Mouse (Mus musculus) intestine, embryonic 14.5 days (tissue): ENCODE data around the gene Gm28047. TPM values are rescaled to one million over a fixed set of nuclear protein-coding genes. Genes with fewer than 3 reads are reported as not detected.

Source experiments
- ATAC-seq: fragments of 200-750 bp; cut with Nextera tagmentation; replicated peaks from 2 replicates; pipeline ENCODE4 v1.8.0; 2017; ENCODE audit warnings: low read depth, moderate number of reproducible peaks, moderate TSS enrichment, moderate library complexity; ENCODE audit not compliant: low FRiP score, low TSS enrichment
- DNase-seq: peaks from one replicate; pipeline ENCODE4 v3.0.0-alpha.2; 2018; ENCODE audit warnings: low spot score
- H3K27ac ChIP-seq: fragments of 300-500 bp; sonication (generic); 2 replicates; pipeline ENCODE4 v1.5.1; 2014; ENCODE audit warnings: low read depth, mild to moderate bottlenecking, control low read depth
- H3K27me3 ChIP-seq: fragments of 300-500 bp; sonication (generic); replicated peaks from 2 replicates; pipeline ENCODE4 v1.6.1; 2014; ENCODE audit warnings: low read length, control low read depth; ENCODE audit not compliant: control insufficient read depth, insufficient read depth
- H3K36me3 ChIP-seq: fragments of 300-500 bp; sonication (generic); 2 replicates; pipeline ENCODE4 v1.6.1; 2014; ENCODE audit warnings: low read length, control low read depth; ENCODE audit not compliant: control insufficient read depth, insufficient read depth
- H3K4me1 ChIP-seq: fragments of 300-500 bp; sonication (generic); replicated peaks from 2 replicates; pipeline ENCODE4 v1.6.1; 2014; ENCODE audit warnings: low read length, control low read depth, mixed read lengths; ENCODE audit not compliant: control insufficient read depth, insufficient read depth
- H3K4me2 ChIP-seq: fragments of 300-500 bp; sonication (generic); 2 replicates; pipeline ENCODE4 v1.6.1; 2014; ENCODE audit warnings: low read length
- H3K4me3 ChIP-seq: fragments of 300-500 bp; sonication (generic); 2 replicates; pipeline ENCODE4 v1.5.1; 2014; ENCODE audit warnings: low read depth, low read length, control low read depth, mixed read lengths
- H3K9ac ChIP-seq: fragments of 300-500 bp; sonication (generic); 2 replicates; pipeline ENCODE4 v1.6.1; 2014; ENCODE audit warnings: mild to moderate bottlenecking, low read length
- H3K9me3 ChIP-seq: fragments of 300-500 bp; sonication (generic); 2 replicates; pipeline ENCODE4 v1.6.1; 2016; ENCODE audit warnings: low read length, control low read depth; ENCODE audit not compliant: control insufficient read depth
- WGBS: fragments of 180-500 bp; shearing (Covaris S2); extraction: QIAGEN DNeasy Blood & Tissue Kit; methylation state at CpG from one replicate; pipeline ENCODE4 v1.1.7; 2014; 5-methylcytosine and 5-hydroxymethylcytosine counted together
- microRNA counts: library from miRNA; unstranded; fragments of <30 nt; microRNA quantifications from one replicate; lab custom pipeline; 2016
- microRNA-seq: library from miRNA; unstranded; fragments of <30 nt; microRNA quantifications from one replicate; pipeline ENCODE4, GENCODE M21; 2016
- polyA plus RNA-seq: library from polyadenylated mRNA; unstranded; fragments of >200 nt; fragmentation: Nextera tagmentation; extraction: Ambion mirVana; gene quantifications from 2 replicates; pipeline ENCODE4 v1.2.1, GENCODE M21; 2014

The Gm28047 gene
- polyA plus RNA-seq, 1 experiment from 2014 or later = not detected

DNA sequence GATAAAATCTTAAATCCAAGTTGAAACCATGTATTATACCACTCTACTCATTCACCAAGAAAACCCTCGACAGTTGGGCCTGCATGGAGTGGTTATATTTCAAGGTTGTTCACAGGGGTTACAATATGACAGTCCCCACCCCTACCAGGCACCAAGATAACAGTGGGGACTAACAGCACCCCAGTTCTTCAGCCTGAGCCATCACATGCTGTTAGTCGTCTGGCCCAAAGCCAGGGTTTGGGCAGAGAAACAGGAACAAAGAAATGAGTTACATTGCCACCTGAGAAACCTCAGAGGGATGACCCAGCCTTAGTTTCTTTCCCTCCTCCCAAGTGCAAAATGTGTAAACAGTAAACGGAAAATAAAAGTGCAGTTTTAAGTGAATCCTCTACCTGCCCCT lies 125.5 kb downstream of the Gm28047 start:
- no peak for DNase-seq
- H3K4me1 ChIP-seq = no peaks in the 10 kb centered on the region
- no peaks in the 10 kb centered on the region for H3K9me3 ChIP-seq
- no peaks in the 10 kb centered on the region for H3K27me3 ChIP-seq
- ATAC-seq = no peak
- peaks cover 99% of the 10 kb centered on the region for H3K36me3 ChIP-seq
- no peak overlapping the region for H3K9ac ChIP-seq
- H3K27ac ChIP-seq = no peak overlapping the region
- WGBS = 64% methylated on average over 3 of the region's 3 CpGs
- no peak overlapping the region for H3K4me3 ChIP-seq
- H3K4me2 ChIP-seq = no peak overlapping the region

DNA sequence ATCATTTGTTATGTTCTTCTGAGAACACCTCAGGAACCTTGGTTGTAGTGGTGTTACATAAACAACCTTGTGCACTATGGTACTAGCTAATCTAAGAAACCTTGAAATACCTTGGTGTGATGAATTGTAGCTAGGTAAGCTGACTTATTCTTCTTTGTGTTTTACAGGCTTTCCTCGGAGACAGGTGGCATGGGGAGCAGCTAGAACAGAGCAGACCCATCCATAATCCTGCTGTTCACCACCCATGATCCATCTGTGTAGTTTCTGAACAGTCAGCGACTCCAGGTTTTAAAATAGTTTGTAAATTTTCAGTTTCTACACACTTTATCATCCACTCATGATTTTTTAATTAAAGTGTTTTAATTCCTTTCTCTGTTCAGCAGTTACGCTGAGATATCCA lies 126.5 kb downstream of the Gm28047 start:
- 91% methylated on average over 3 of the region's 3 CpGs for WGBS
- ATAC-seq (no peak), DNase-seq (no peak)
- Histone ChIP-seq H3K4me2 (no peak overlapping the region), H3K9me3 (no peaks in the 10 kb centered on the region), H3K27ac (no peak overlapping the region), H3K4me3 (no peak overlapping the region), H3K27me3 (no peaks in the 10 kb centered on the region), H3K36me3 (peaks cover 99% of the 10 kb centered on the region), H3K9ac (no peak overlapping the region), H3K4me1 (no peaks in the 10 kb centered on the region)

DNA sequence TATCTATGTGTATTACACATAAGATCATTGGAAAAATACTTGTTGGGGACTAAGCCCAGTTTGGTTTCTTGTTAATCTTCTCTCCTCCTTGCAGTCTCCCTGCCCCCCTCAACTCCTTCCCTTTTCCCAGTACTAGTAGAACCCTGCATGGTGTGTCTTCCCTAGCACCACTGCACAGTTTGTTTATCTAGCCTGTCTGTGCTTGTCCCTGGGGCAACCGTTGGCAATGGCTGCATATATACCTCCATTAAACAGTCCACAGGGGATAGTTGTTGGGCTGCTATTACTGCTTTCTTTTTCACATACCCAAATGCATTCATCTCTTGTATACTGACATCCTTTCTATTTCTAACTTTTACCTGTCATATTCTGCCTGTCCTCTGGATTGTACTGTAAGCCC lies 137.2 kb downstream of the Gm28047 start:
- no peak for DNase-seq
- Histone ChIP-seq H3K4me2 (no peak overlapping the region), H3K27ac (no peak overlapping the region), H3K4me3 (no peak overlapping the region), H3K27me3 (no peaks in the 10 kb centered on the region), H3K36me3 (peaks cover 95% of the 10 kb centered on the region), H3K9ac (no peak overlapping the region), H3K4me1 (no peaks in the 10 kb centered on the region), H3K9me3 (no peaks in the 10 kb centered on the region)
- ATAC-seq = no peak
- WGBS = 58% methylated on average over 1 of the region's 1 CpGs

DNA sequence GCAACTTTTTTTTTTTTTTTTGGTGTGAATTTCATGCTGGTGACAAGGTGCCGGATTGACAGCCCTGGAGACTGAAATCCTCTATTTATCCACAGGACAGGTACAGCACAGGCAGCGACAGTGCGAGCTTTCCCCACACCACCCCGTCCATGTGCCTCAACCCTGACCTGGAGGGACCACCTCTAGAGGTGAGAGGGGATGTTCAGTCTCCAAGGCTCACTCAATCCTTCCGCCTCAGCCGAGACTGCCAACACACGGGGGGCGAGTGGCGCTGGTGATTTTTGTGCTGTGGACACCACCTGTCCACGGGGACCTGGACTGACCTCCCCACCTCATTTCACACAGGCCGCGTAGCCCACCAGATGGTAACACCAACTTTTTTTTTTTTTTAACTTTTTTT lies 139.0 kb downstream of the Gm28047 start:
- no peaks in the 10 kb centered on the region for H3K4me1 ChIP-seq
- no peak overlapping the region for H3K4me3 ChIP-seq
- H3K9ac ChIP-seq = no peak overlapping the region
- H3K36me3 ChIP-seq = peaks cover 95% of the 10 kb centered on the region
- ATAC-seq (no peak), DNase-seq (no peak)
- no peaks in the 10 kb centered on the region for H3K9me3 ChIP-seq
- no peak overlapping the region for H3K4me2 ChIP-seq
- H3K27me3 ChIP-seq = no peaks in the 10 kb centered on the region
- WGBS = 88% methylated on average over 12 of the region's 12 CpGs
- no peak overlapping the region for H3K27ac ChIP-seq

DNA sequence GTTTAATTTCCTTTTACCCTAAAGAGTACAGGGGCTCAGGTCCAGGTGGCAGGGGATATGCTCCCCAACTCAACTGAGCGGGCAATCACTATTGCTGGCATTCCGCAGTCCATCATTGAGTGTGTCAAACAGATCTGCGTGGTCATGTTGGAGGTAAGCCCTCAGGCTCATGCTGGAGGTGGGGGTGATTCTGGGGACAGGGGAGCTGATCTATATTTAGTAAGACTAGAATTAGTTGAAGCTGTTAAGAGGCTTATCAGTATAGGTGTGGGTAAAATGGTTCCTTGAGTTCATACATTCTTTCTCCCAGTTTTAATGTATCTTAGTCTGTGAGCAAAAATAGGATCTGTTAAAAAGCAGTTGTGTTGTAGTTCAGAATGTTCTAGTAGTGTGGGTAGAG lies 141.7 kb downstream of the Gm28047 start:
- Histone ChIP-seq H3K9me3 (no peaks in the 10 kb centered on the region), H3K4me3 (no peak overlapping the region), H3K36me3 (peaks cover 95% of the 10 kb centered on the region), H3K27me3 (no peaks in the 10 kb centered on the region), H3K27ac (no peak overlapping the region), H3K4me1 (no peaks in the 10 kb centered on the region), H3K9ac (no peak overlapping the region), H3K4me2 (no peak overlapping the region)
- no peak for DNase-seq
- WGBS = 89% methylated on average over 3 of the region's 3 CpGs
- no peak for ATAC-seq

DNA sequence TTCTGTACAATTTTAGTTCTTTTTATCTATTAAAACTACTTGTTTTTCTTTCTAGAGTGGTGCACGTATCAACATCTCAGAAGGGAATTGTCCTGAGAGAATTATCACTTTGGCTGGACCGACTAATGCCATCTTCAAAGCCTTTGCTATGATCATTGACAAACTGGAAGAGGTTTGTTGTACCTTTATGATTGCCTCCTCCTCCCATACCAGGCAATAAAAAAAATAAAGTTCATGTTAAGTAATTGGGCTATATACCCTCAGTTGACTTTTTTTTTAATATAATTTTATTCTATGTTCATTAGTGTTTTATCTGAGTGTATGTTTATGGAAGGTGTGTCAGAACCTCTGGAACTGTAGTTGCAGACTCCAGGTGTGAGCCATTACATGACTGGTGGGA lies 150.3 kb downstream of the Gm28047 start:
- Histone ChIP-seq H3K9me3 (no peaks in the 10 kb centered on the region), H3K9ac (no peak overlapping the region), H3K4me2 (no peak overlapping the region), H3K36me3 (peaks cover 65% of the 10 kb centered on the region), H3K27me3 (no peaks in the 10 kb centered on the region), H3K4me1 (peaks cover 11% of the 10 kb centered on the region; the same call in 1 of the 2 replicates), H3K27ac (no peak overlapping the region), H3K4me3 (no peak overlapping the region)
- ATAC-seq (no peak), DNase-seq (no peak)
- 96% methylated on average over 2 of the region's 2 CpGs for WGBS

MicroRNAs within 50 kb of the gene (microRNA counts, 519-probe panel; counts per million panel counts)
- microRNA mmu-miR-688 (lab: Ali Mortazavi, UCI) = not detected

Small RNA genes lying within 50 kb of the gene (microRNA-seq; reads per million reads assigned to microRNA genes)
- 0.34 reads per million for gene Mir688

Other genes starting within 250 kb of the Gm28047 start
- 14.4 and 15.8 TPM in 2 replicates for gene Sp1, start 218.9 kb downstream of the Gm28047 start, polyA plus RNA-seq
- 0.81 and 0.97 TPM in 2 replicates for gene Amhr2, start 179.7 kb downstream of the Gm28047 start, polyA plus RNA-seq
- gene Prr13, start 166.0 kb downstream of the Gm28047 start, polyA plus RNA-seq = 132 and 141 TPM in 2 replicates
- gene Pcbp2, start 154.5 kb downstream of the Gm28047 start, polyA plus RNA-seq = 275 and 289 TPM in 2 replicates
- gene Gm10337, start 121.3 kb downstream of the Gm28047 start, polyA plus RNA-seq = 3.4 TPM in 1 of 2 replicates, not detected in the other
- 13.5 and 14.9 TPM in 2 replicates for gene Map3k12, start 108.0 kb downstream of the Gm28047 start, polyA plus RNA-seq
- 105 TPM in 2 replicates for gene Tarbp2, start 106.9 kb downstream of the Gm28047 start, polyA plus RNA-seq
- 1.5 and 2.2 TPM in 2 replicates for gene Npff, start 100.1 kb downstream of the Gm28047 start, polyA plus RNA-seq
- 34.3 and 36.5 TPM in 2 replicates for gene Atf7, start 397 bp upstream of the Gm28047 start, polyA plus RNA-seq
- gene Atp5g2, start 47.3 kb upstream of the Gm28047 start, polyA plus RNA-seq = 81.3 and 87.4 TPM in 2 replicates
- 30.6 and 35.8 TPM in 2 replicates for gene Calcoco1, start 97.1 kb upstream of the Gm28047 start, polyA plus RNA-seq